Mouse (Mus musculus) gastrocnemius, postnatal 25 days (tissue): ENCODE data around the gene Tm4sf19. TPM values are rescaled to one million over a fixed set of nuclear protein-coding genes. Genes with fewer than 3 reads are reported as not detected.
"Not testable (repeated sequence)": the region's sequence is repeated elsewhere in the genome, so short reads cannot be mapped to it uniquely, and the experiment has no call there.

ENCODE experiments used
- DNase-seq: peaks from one replicate; pipeline ENCODE4 v3.0.0; 2022
- total RNA-seq, 2 experiments: library from RNA; stranded (reverse); gene quantifications; 1 replicate in 1 of 2; 2 replicates in 1 of 2; pipeline ENCODE4 v1.2.3; 2021

Gene Tm4sf19
- total RNA-seq, 2 experiments from 2014 or later: not detected

GRCm38 (mm10) chr16:32430474-32431046 lies 30.3 kb downstream of the Tm4sf19 start, which contains the start of gene Pcyt1a:
Pcyt1a (plus strand) TSS chr16:32430921.
- peak; percentile 92 for DNase-seq

- DNase-seq: peak; percentile 16
These were observed 30.8 kb downstream of the Tm4sf19 start for GRCm38 (mm10) chr16:32431047-32431591.

GRCm38 (mm10) chr16:32431926-32432325 lies 31.6 kb downstream of the Tm4sf19 start:
- no peak for DNase-seq

GRCm38 (mm10) chr16:32433138-32433537 lies 32.8 kb downstream of the Tm4sf19 start:
- no peak for DNase-seq

- peak; percentile 41 for DNase-seq
These were observed 33.8 kb downstream of the Tm4sf19 start for GRCm38 (mm10) chr16:32434066-32434465.

GRCm38 (mm10) chr16:32434691-32435090 lies 34.4 kb downstream of the Tm4sf19 start:
- no peak for DNase-seq

GRCm38 (mm10) chr16:32436657-32437056 lies 36.4 kb downstream of the Tm4sf19 start:
- no peak for DNase-seq

GRCm38 (mm10) chr16:32437266-32437665 lies 37.0 kb downstream of the Tm4sf19 start:
- peak; percentile 18 for DNase-seq

GRCm38 (mm10) chr16:32441432-32441831 lies 41.1 kb downstream of the Tm4sf19 start:
- DNase-seq: no peak

GRCm38 (mm10) chr16:32444615-32445014 lies 44.3 kb downstream of the Tm4sf19 start:
- not testable (repeated sequence) for DNase-seq

- no peak for DNase-seq
These were observed 45.3 kb downstream of the Tm4sf19 start for GRCm38 (mm10) chr16:32445558-32445957.

GRCm38 (mm10) chr16:32446563-32447138 lies 46.3 kb downstream of the Tm4sf19 start:
- no peak for DNase-seq

GRCm38 (mm10) chr16:32449665-32450064 lies 49.4 kb downstream of the Tm4sf19 start:
- no peak for DNase-seq

- no peak for DNase-seq
These were observed 49.8 kb downstream of the Tm4sf19 start for GRCm38 (mm10) chr16:32450133-32450532.

GRCm38 (mm10) chr16:32453102-32453501 lies 52.8 kb downstream of the Tm4sf19 start:
- no peak for DNase-seq

GRCm38 (mm10) chr16:32454646-32455045 lies 54.3 kb downstream of the Tm4sf19 start:
- DNase-seq: no peak

- no peak for DNase-seq
These were observed 55.8 kb downstream of the Tm4sf19 start for GRCm38 (mm10) chr16:32456086-32456485.

- no peak for DNase-seq
These were observed 56.5 kb downstream of the Tm4sf19 start for GRCm38 (mm10) chr16:32456761-32457160.

Other genes with a start within 250 kb of the Tm4sf19 start
- 1 to 10 TPM; 1.9 to 2.5 TPM for gene Nrros, start 234.9 kb upstream of the Tm4sf19 start, total RNA-seq
- gene Bex6, start 220.7 kb upstream of the Tm4sf19 start, total RNA-seq: not detected
- gene Fbxo45, start 153.3 kb upstream of the Tm4sf19 start, total RNA-seq: 10 to 100 TPM; 13.8 to 13.9 TPM
- 1 to 10 TPM; 5.2 TPM for gene Wdr53, start 153.3 kb upstream of the Tm4sf19 start, total RNA-seq
- gene Smco1, start 129.0 kb upstream of the Tm4sf19 start, total RNA-seq: 10 to 100 TPM; 48.0 to 55.0 TPM
- 10 to 100 TPM in 1 of 2 experiments, 1 to 10 TPM in 1; 9.8 to 10.5 TPM for gene Rnf168, start 123.0 kb upstream of the Tm4sf19 start, total RNA-seq
- gene Ubxn7, start 68.2 kb upstream of the Tm4sf19 start, total RNA-seq: 10 to 100 TPM; 13.0 to 16.2 TPM
- gene Tctex1d2, start 19.2 kb downstream of the Tm4sf19 start, total RNA-seq: 1 to 10 TPM; 4.1 to 4.3 TPM
- gene Pcyt1a, start 30.4 kb downstream of the Tm4sf19 start, total RNA-seq: 100 to 1,000 TPM in 1 of 2 experiments, 10 to 100 TPM in 1; 95.5 to 104 TPM
- gene Slc51a, start 87.4 kb downstream of the Tm4sf19 start, total RNA-seq: not detected
- gene Zdhhc19, start 95.8 kb downstream of the Tm4sf19 start, total RNA-seq: not detected
- gene Tfrc, start 208.4 kb downstream of the Tm4sf19 start, total RNA-seq: 100 to 1,000 TPM; 192 to 211 TPM
- gene Tnk2, start 243.4 kb downstream of the Tm4sf19 start, total RNA-seq: 10 to 100 TPM; 35.7 to 41.4 TPM